Mouse (Mus musculus) embryonic facial prominence, embryonic 15.5 days (tissue): Measurements from ENCODE around the gene Cry2. TPM values are rescaled to one million over a fixed set of nuclear protein-coding genes. Genes with fewer than 3 reads are reported as not detected.

Source experiments
- ATAC-seq: fragments of 200-750 bp; cut with Nextera tagmentation; 2 replicates; pipeline ENCODE4 v1.8.0; 2017; ENCODE audit warnings: low read depth, moderate TSS enrichment; ENCODE audit not compliant: insufficient number of reproducible peaks, low FRiP score, low TSS enrichment
- H3K27ac ChIP-seq: fragments of 300-500 bp; sonication (generic); replicated peaks from 2 replicates; pipeline ENCODE4 v1.5.1; 2015; ENCODE audit warnings: mild to moderate bottlenecking, inconsistent platforms
- H3K27me3 ChIP-seq: fragments of 300-500 bp; sonication (generic); 2 replicates; pipeline ENCODE4 v1.6.1; 2015; ENCODE audit warnings: inconsistent platforms
- H3K36me3 ChIP-seq: fragments of 300-500 bp; sonication (generic); 2 replicates; pipeline ENCODE4 v1.6.1; 2015; ENCODE audit warnings: mild to moderate bottlenecking, inconsistent platforms
- H3K4me1 ChIP-seq: fragments of 300-500 bp; sonication (generic); 2 replicates; pipeline ENCODE4 v1.6.1; 2015; ENCODE audit warnings: inconsistent platforms
- H3K4me2 ChIP-seq: fragments of 300-500 bp; sonication (generic); replicated peaks from 2 replicates; pipeline ENCODE4 v1.6.1; 2015; ENCODE audit warnings: mild to moderate bottlenecking, inconsistent platforms
- H3K4me3 ChIP-seq: fragments of 300-500 bp; sonication (generic); replicated peaks from 2 replicates; pipeline ENCODE4 v1.5.1; 2015; ENCODE audit warnings: mild to moderate bottlenecking, inconsistent platforms
- H3K9ac ChIP-seq: fragments of 300-500 bp; sonication (generic); 2 replicates; pipeline ENCODE4 v1.6.1; 2015; ENCODE audit warnings: inconsistent platforms
- H3K9me3 ChIP-seq: fragments of 300-500 bp; sonication (generic); replicated peaks from 2 replicates; pipeline ENCODE4 v1.6.1; 2016; ENCODE audit warnings: inconsistent platforms
- WGBS: fragments of 180-500 bp; shearing (Covaris S2); methylation state at CpG from one replicate; pipeline ENCODE4 v1.1.7; 2015; 5-methylcytosine and 5-hydroxymethylcytosine counted together
- polyA plus RNA-seq: library from polyadenylated mRNA; unstranded; fragments of >200 nt; fragmentation: Nextera tagmentation; extraction: Ambion mirVana; gene quantifications from 2 replicates; pipeline ENCODE4 v1.2.1, GENCODE M21; 2015

The Cry2 gene
- polyA plus RNA-seq, 1 experiment from 2014 or later: 33.9 TPM

DNA sequence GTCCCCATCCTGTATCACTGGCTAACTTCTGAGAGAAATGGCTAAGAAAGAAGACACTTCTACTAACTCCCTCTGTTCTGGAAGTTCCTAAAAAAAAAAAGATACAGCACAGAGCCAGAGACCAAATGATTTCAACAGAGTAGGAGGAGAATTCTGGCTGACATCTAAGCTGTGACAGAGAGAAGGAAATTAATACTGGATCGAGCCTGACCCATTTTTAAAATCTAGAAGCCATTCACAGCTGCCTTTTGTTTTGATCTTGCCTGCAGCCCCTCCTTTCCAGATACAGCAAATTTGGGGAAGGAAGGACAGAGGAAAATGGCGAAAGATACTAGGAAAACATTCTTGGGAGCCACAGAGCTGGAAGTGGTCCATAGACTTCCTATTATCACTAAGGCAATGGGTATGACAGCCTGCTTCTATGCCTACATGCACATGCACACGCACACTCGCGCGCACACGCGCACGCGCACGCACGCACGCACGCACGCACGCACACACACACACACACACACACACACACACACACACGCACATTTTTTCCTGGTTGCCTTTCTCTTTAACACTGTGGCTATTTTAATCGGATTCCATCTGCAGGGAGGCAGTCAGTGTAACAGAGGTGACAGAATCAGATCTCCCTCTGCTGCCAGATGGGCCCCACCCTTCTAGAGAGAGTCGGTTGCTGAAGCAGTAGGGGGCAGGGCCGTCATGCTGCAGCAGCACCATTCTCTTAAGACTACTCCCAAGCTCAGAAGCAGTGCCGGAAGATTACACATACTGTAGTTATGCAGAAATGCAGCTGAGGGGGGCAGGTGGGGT, 2.9 kb downstream of the Cry2 start:
- Histone ChIP-seq H3K9me3 (no peaks in the 10 kb centered on the region), H3K9ac (no peak overlapping the region), H3K4me1 (peaks cover 78% of the 10 kb centered on the region), H3K27ac (peak overlapping the region; percentile 60; the same call in 1 of the 2 replicates), H3K4me3 (peak overlapping the region; percentile 75), H3K4me2 (peak overlapping the region; percentile 75), H3K36me3 (no peaks in the 10 kb centered on the region), H3K27me3 (no peaks in the 10 kb centered on the region)
- WGBS: 62% methylated on average over 21 of the region's 21 CpGs
- ATAC-seq: 0 out of 2 replicates have a peak, but pooled peaks have one; percentile 15

DNA sequence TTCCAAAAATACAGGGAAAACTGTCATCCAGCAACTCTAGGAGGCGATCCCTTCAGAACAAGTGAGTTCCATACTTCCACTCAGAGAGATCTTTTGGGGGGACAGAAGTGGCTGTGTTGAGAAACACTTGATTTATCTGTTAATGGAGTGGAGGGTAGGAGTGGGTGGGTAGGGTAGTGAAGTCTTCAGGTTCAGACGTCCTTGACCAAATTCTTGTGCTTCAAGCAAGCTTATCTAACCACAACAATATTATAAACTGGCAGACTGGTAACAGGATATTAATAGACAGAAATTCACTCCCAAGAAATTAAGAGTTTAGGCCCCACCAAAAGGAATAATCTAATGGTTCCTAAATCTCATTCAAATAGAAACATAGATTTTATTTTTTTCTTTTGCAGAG, 3.8 kb downstream of the Cry2 start:
- 72% methylated on average over 2 of the region's 2 CpGs for WGBS
- H3K27me3 ChIP-seq: no peaks in the 10 kb centered on the region
- no peak overlapping the region for H3K27ac ChIP-seq
- no peaks in the 10 kb centered on the region for H3K9me3 ChIP-seq
- peaks cover 83% of the 10 kb centered on the region for H3K4me1 ChIP-seq
- H3K4me3 ChIP-seq: no peak overlapping the region
- no peak for ATAC-seq
- H3K36me3 ChIP-seq: no peaks in the 10 kb centered on the region
- no peak overlapping the region for H3K9ac ChIP-seq
- no peak overlapping the region for H3K4me2 ChIP-seq

DNA sequence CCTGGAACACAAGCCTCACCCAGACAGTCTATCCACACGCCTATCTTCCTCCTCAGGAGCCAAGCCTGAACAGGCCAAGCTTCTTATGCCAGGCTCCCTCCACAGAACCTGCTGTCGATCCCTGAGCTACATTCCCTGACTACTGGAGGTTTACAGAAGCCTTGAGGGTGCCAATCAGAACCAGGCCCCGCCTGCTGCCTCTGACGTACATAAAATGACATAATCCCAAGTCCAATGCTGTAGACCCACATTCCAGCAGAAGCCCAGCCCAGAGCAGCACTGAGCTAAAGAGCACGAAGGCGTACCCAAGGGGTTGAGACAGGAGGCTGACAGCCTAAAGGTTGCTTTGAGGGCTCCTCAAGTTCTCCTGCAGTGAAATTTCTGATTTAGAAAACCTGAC, 6.0 kb downstream of the Cry2 start:
- Histone ChIP-seq H3K4me1 (peaks cover 87% of the 10 kb centered on the region), H3K36me3 (peaks cover 18% of the 10 kb centered on the region), H3K4me2 (no peak overlapping the region), H3K27ac (peak overlapping the region; percentile 90), H3K27me3 (no peaks in the 10 kb centered on the region), H3K4me3 (no peak overlapping the region), H3K9ac (no peak overlapping the region), H3K9me3 (no peaks in the 10 kb centered on the region)
- peak; percentile 56 for ATAC-seq
- 40% methylated on average over 6 of the region's 6 CpGs for WGBS

DNA sequence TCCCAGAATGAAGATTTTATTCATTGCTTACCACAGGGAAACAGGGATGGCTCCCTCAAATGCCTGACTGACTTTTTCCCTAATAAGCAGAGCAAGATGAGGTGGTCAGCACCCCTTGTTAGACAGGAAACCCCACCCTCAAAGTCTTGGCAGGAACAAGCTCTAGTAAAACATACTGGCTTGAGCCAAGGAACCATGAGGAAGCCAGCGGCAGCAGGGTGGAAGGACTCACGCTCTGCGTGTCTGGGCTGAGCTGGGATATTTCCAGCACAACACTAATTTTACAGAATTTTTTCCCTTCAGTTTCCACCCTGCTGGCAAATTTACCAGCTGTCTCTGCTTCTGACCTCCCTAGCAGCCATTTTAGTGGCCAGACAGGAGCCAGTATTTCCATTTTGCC, 7.4 kb downstream of the Cry2 start:
- H3K4me1 ChIP-seq: peaks cover 72% of the 10 kb centered on the region
- no peaks in the 10 kb centered on the region for H3K9me3 ChIP-seq
- WGBS: 60% methylated on average over 3 of the region's 3 CpGs
- no peak for ATAC-seq
- H3K9ac ChIP-seq: no peak overlapping the region
- H3K36me3 ChIP-seq: peaks cover 33% of the 10 kb centered on the region
- H3K27me3 ChIP-seq: no peaks in the 10 kb centered on the region
- H3K4me3 ChIP-seq: no peak overlapping the region
- peak overlapping the region; percentile 90 for H3K27ac ChIP-seq
- H3K4me2 ChIP-seq: no peak overlapping the region

DNA sequence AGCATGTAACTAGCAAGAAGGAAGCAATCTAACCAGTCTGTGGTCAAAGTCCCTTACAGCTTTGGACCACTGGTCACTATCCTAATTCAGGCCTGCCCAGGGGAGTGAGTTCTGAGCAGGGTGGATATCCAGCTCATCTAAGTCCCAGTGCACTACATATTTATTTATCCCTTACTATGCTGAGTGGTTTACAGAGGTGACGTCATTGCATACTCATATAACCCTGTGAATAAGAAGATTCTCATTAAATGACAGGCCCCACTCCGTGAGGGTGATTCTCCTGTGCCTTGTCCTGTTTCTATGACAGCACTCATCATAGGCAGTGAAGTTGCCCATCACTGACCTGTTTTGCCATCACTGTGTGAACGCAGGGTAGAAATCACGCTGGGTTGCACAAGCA, 8.5 kb downstream of the Cry2 start:
- no peak overlapping the region for H3K4me3 ChIP-seq
- WGBS: 81% methylated on average over 4 of the region's 4 CpGs
- no peak overlapping the region for H3K4me2 ChIP-seq
- H3K27ac ChIP-seq: peak overlapping the region; percentile 90
- peaks cover 43% of the 10 kb centered on the region for H3K36me3 ChIP-seq
- H3K4me1 ChIP-seq: peaks cover 62% of the 10 kb centered on the region
- no peak for ATAC-seq
- H3K9me3 ChIP-seq: no peaks in the 10 kb centered on the region
- no peak overlapping the region for H3K9ac ChIP-seq
- no peaks in the 10 kb centered on the region for H3K27me3 ChIP-seq

DNA sequence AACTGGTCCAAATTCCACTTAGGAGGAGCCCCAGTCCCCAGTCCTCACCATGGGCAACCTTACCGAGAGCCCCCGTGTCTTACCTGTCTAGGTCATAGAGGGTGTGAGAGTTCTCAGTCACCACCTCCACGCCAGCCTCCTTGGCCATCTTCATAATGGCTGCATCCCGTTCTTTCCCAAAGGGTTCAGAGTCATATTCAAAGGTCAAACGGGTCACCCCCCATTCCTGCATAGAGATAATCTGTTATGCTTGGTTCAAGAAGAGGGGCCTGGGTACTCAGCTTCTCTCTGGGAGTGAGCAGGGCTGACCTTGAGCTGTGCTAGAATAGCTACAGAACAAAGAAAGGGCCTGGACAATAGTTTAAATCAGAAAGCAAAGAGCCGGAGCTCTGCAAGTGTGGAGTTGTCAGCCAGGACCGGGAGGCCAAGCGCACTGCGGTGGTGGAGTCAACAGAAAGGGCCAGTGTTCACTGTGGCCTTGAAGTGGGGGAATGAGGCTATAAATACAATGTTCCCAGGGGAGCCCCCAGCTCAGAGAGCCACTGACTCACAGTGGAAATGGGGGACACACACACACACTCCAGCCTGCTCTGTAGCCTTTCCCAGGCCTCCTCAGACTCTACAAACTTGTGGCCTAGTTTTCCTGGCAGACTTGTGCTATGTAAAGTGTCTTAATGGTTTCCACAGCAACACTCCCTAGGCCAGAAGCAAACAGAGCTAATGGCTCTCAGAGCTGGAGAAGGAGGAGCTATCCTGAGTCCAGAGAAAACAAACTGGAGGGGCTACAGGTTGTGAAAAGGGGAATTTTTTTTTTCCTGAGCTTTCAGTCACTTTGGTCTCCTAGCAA, 9.2 kb downstream of the Cry2 start:
- Histone ChIP-seq H3K4me3 (no peak overlapping the region), H3K27ac (peak overlapping the region; percentile 90), H3K36me3 (peaks cover 50% of the 10 kb centered on the region), H3K4me2 (no peak overlapping the region), H3K9ac (no peak overlapping the region), H3K27me3 (no peaks in the 10 kb centered on the region), H3K9me3 (no peaks in the 10 kb centered on the region), H3K4me1 (peaks cover 56% of the 10 kb centered on the region)
- 78% methylated on average over 9 of the region's 9 CpGs for WGBS
- ATAC-seq: peak; percentile 71

DNA sequence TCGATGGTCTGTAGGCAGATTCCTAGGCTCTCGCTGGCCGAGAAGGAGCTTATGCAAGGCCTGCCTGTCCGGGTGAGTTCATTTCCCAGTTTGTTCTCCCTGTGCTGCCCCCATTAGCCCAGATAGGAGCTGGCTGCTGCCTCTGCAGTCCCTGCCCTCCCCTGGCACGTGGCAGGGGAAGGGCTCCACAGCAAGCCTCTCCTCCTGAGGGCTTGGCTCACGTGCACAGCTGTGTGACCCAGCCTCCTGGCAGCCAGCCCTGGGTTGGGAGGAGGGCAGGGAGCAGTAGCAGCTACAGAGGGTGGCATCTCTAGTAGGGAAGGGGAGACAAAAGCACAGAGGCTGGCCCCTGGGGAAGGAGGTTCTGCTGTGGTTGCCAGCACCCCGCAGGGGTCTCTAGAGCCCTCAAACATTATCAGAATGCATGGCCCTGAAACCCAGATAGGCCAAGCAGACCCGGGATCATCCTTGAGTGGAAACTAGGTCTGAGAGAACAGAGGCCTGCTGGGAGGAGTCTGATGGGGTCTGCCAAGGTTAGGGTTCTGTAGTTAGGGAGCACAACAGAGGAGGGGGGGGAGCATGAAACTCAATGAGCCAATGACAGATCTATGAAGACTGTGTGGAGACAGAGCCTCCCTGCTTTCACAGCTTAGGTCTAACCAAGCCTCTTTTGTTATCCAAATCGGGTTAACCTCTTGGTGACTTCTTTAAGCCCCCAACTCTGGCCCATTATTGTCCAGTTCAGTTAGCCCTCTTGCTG, 10.0 kb downstream of the Cry2 start:
- Histone ChIP-seq H3K4me3 (no peak overlapping the region), H3K4me2 (no peak overlapping the region), H3K9me3 (no peaks in the 10 kb centered on the region), H3K4me1 (peaks cover 48% of the 10 kb centered on the region), H3K27me3 (no peaks in the 10 kb centered on the region), H3K9ac (no peak overlapping the region), H3K27ac (peak overlapping the region; percentile 79), H3K36me3 (peaks cover 58% of the 10 kb centered on the region)
- 77% methylated on average over 9 of the region's 9 CpGs for WGBS
- peak; percentile 37 for ATAC-seq

DNA sequence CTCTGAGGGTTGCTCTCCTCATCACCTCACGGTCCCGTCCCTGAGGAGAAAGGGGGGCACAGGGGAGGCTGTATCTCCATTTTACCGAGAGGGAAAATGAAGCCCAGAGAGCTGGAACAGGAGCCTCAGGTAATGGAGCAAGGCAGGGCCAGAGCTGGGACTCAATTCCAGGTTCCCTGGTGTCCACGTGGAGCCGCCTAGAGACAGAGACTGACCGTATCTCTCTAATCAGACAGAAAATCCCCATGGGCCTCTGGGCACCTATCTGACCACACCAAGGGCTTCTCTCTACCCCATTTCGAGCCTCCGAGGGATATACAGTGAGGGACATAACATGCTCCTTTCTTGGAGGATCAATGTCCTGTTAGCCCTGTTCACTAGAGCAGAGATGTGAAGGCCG, 10.7 kb downstream of the Cry2 start:
- Histone ChIP-seq H3K36me3 (peaks cover 64% of the 10 kb centered on the region), H3K4me3 (no peak overlapping the region), H3K4me1 (peaks cover 41% of the 10 kb centered on the region), H3K27me3 (no peaks in the 10 kb centered on the region), H3K9ac (no peak overlapping the region), H3K4me2 (no peak overlapping the region), H3K9me3 (no peaks in the 10 kb centered on the region), H3K27ac (no peak overlapping the region)
- no peak for ATAC-seq
- WGBS: 92% methylated on average over 9 of the region's 9 CpGs

DNA sequence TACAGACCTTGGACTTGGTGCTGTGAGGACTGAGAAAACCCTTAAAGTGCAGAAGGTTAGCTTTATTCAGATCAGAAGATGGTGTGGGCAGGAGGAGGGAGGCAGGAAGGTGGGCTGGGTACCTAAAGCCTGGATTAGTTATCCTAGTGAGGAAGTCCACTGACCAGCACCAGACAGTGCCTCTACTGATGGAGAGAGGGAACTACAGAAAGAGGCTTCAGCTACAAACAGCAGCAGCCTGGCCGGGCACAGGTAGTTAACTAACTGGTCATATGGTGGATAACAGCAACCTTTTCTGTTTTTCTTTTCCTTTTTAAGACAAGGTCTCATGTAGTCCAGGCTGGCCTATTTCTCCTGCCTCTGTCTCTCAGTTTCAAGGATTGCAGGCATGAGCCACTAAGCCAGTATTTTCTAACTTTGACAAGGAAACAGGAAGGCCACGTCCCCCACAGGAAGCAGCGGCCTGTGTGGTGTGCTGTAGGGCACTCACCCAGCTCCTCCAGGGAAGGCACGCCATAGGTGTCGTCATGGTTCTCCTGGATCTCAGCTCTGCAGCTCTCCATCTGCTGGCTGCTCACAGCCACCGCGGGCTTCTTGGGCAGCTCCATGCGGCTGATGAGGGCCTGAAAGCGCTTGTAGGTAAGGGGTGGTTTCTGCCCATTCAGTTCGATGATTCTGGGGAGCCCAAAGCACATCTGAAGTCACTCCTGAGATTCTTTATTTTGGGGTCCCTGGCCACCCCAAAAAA, 11.3 kb downstream of the Cry2 start:
- 74% methylated on average over 10 of the region's 10 CpGs for WGBS

DNA sequence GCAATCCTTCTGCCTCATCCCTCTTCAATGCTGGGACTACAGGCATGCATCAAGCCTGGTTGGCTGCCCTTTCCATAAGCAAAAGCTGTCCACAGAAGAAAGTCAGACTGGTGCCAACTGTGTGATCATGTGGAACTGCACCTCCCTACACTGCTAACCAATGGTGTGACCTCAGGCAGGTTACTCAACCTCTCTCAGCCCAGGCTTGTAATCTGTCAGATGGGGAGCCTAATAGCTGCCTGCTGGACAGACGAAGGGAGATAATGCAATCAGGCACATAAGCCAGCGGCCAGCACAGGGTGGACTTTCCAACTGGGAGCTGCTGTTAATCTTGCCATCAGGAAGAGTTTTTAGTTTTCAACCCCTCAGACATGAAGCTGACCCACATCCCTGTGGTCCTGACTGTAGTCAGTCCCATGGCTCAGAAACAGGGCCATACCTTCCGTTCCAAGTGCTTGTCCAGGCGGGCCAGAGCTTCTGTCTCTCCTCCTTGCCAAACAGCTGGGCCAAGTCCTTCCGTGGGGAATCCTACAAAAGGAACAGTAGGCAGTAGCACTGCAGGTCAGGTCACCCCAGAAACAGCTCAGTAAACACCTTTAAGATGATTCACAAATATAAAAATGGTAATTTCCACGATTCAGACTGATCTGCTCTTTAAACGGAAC, 12.0 kb downstream of the Cry2 start:
- Histone ChIP-seq H3K9ac (no peak overlapping the region), H3K4me1 (peaks cover 28% of the 10 kb centered on the region), H3K9me3 (no peaks in the 10 kb centered on the region), H3K36me3 (peaks cover 75% of the 10 kb centered on the region), H3K4me3 (no peak overlapping the region), H3K27ac (no peak overlapping the region), H3K27me3 (no peaks in the 10 kb centered on the region), H3K4me2 (no peak overlapping the region)
- WGBS: 90% methylated on average over 7 of the region's 7 CpGs
- ATAC-seq: no peak

More for the DNA sequence above, 11.3 kb downstream of the Cry2 start:
- no peak overlapping the region for H3K4me3 ChIP-seq
- no peak overlapping the region for H3K9ac ChIP-seq
- peaks cover 70% of the 10 kb centered on the region for H3K36me3 ChIP-seq
- H3K27ac ChIP-seq: no peak overlapping the region
- H3K9me3 ChIP-seq: no peaks in the 10 kb centered on the region
- ATAC-seq: no peak
- peaks cover 35% of the 10 kb centered on the region for H3K4me1 ChIP-seq
- H3K27me3 ChIP-seq: no peaks in the 10 kb centered on the region
- no peak overlapping the region for H3K4me2 ChIP-seq
